Comparison of ENCODE assay signal across 7 mouse cellular contexts in the genomic region with DNA sequence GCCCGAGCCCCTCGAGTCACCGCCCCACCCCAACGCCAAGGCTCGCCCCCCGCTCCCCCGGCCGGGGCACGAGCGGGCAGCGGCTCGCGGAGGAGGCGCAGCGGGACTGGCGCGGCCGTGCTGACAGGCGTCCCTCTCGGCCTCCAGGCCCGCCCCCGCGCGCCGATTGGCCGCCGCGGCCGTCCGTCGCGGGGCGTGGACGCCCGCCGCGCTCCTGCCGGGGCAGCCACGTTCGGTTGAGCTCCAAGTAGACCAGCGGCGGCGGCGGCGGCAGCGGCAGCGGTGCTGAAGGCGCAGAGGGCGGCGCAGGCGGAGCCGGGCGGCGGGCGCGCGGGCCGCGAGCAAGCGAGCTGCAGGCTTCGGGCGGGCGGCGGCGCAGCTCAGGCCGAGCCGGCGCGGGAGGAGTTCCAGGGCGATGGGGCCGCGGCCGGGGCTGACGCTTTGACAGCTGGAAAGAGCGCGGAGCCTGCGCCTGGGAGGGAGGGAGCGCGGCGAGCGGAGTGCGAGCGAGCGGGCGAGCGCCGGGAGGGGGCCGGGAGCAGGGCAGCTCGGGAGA. TPM values are rescaled to one million over a fixed set of nuclear protein-coding genes. Genes with fewer than 3 reads are reported as not detected.
DNase-seq lines count a peak whose midpoint lies in the region; ATAC-seq and TF ChIP-seq lines count a peak whose summit lies in the region.

No protein-coding gene starts in this region.

- no peaks in the 10 kb centered on the region for H3K9me3 ChIP-seq in embryonic facial prominence, embryonic 12.5 days
- H3K9me3 ChIP-seq in limb, embryonic 13.5 days = no peaks in the 10 kb centered on the region
- no peaks in the 10 kb centered on the region for H3K9me3 ChIP-seq in midbrain, embryonic 16.5 days (replicated peaks; ENCODE audit: control insufficient read depth, low read length, poor library complexity, severe bottlenecking)

- H3K4me1 ChIP-seq in embryonic facial prominence, embryonic 12.5 days = peaks cover 60% of the 10 kb centered on the region
- H3K4me1 ChIP-seq in heart, adult 2 months (ENCODE audit: control insufficient read depth, insufficient read depth, low read length) = peaks cover 13% of the 10 kb centered on the region
- peaks cover 68% of the 10 kb centered on the region for H3K4me1 ChIP-seq in limb, embryonic 13.5 days
- H3K4me1 ChIP-seq in midbrain, embryonic 16.5 days (ENCODE audit: control insufficient read depth, insufficient read depth, low read length) = peaks cover 49% of the 10 kb centered on the region
- H3K4me1 ChIP-seq in spleen, adult 2 months (ENCODE audit: control insufficient read depth, insufficient read depth, insufficient read length) = peaks cover 28% of the 10 kb centered on the region

- TF ChIP-seq POLR2A in heart, adult 2 months (IDR thresholded peaks at IDR 0.05; ENCODE audit: insufficient read depth, low read depth, low read length) = peak; percentile 55; the same call in 1 of the 2 replicates
- peak; percentile 33; the same call in 1 of the 2 replicates for TF ChIP-seq POLR2A in spleen, adult 2 months (IDR thresholded peaks at IDR 0.05; ENCODE audit: low read depth, low read length)

- ATAC-seq in embryonic facial prominence, embryonic 12.5 days (ENCODE audit: insufficient number of reproducible peaks, insufficient read depth, low FRiP score, low TSS enrichment) = peak; percentile 78
- ATAC-seq in limb, embryonic 13.5 days (ENCODE audit: low FRiP score, low read depth) = peak; percentile 82
- peak; percentile 91 for ATAC-seq in midbrain, embryonic 16.5 days

- intact Hi-C loops in heart, adult 2 months (cut with DNase I) = loop anchor here (1.0 to 5.0 kb wide), 4 partner anchors 77 to 266 kb away; partner anchors contain the start of genes Cyb5rl, Mrpl37, Tceanc2 and Tmem59

- peak overlapping the region; percentile 100 for H3K27ac ChIP-seq in embryonic facial prominence, embryonic 12.5 days
- H3K27ac ChIP-seq in heart, adult 2 months = peak overlapping the region; percentile 89
- peak overlapping the region; percentile 99 for H3K27ac ChIP-seq in limb, embryonic 13.5 days
- H3K27ac ChIP-seq in midbrain, embryonic 16.5 days (ENCODE audit: low read length) = peak overlapping the region; percentile 100
- H3K27ac ChIP-seq in spleen, adult 2 months (ENCODE audit: insufficient read depth, low read length) = peak overlapping the region; percentile 80

- H3K4me3 ChIP-seq in embryonic facial prominence, embryonic 12.5 days = peak overlapping the region; percentile 100
- H3K4me3 ChIP-seq in heart, adult 2 months = peak overlapping the region; percentile 90
- H3K4me3 ChIP-seq in limb, embryonic 13.5 days = peak overlapping the region; percentile 95
- peak overlapping the region; percentile 100 for H3K4me3 ChIP-seq in midbrain, embryonic 16.5 days (ENCODE audit: low read depth, low read length)
- peak overlapping the region; percentile 81 for H3K4me3 ChIP-seq in spleen, adult 2 months (ENCODE audit: extremely low read depth, insufficient read depth, insufficient read length)

- peak overlapping the region; percentile 100 for H3K9ac ChIP-seq in embryonic facial prominence, embryonic 12.5 days
- peak overlapping the region; percentile 98 for H3K9ac ChIP-seq in heart, adult 2 months (ENCODE audit: low read depth, low read length)
- H3K9ac ChIP-seq in limb, embryonic 13.5 days = peak overlapping the region; percentile 99
- peak overlapping the region; percentile 98 for H3K9ac ChIP-seq in midbrain, embryonic 16.5 days (ENCODE audit: low read depth, low read length)

- H3K4me2 ChIP-seq in embryonic facial prominence, embryonic 12.5 days (replicated peaks) = peak overlapping the region; percentile 95
- H3K4me2 ChIP-seq in limb, embryonic 13.5 days (replicated peaks) = peak overlapping the region; percentile 95
- peak overlapping the region; percentile 91 for H3K4me2 ChIP-seq in midbrain, embryonic 16.5 days (ENCODE audit: low read length)

- peaks cover 29% of the 10 kb centered on the region for H3K36me3 ChIP-seq in embryonic facial prominence, embryonic 12.5 days
- peaks cover 11% of the 10 kb centered on the region for H3K36me3 ChIP-seq in heart, adult 2 months (ENCODE audit: control insufficient read depth, insufficient read depth, low read length)
- peaks cover 34% of the 10 kb centered on the region for H3K36me3 ChIP-seq in limb, embryonic 13.5 days
- H3K36me3 ChIP-seq in midbrain, embryonic 16.5 days (ENCODE audit: control insufficient read depth, insufficient read depth, low read length) = peaks cover 4% of the 10 kb centered on the region; the same call in 1 of the 2 replicates
- peaks cover 3% of the 10 kb centered on the region; the same call in 1 of the 2 replicates for H3K36me3 ChIP-seq in spleen, adult 2 months (ENCODE audit: control insufficient read depth, insufficient read depth, low read length)

- WGBS in embryonic facial prominence, embryonic 12.5 days = under 1% methylated on average over 82 of the region's 89 CpGs
- under 1% methylated on average over 71 of the region's 89 CpGs for WGBS in heart, adult 2 months
- under 1% methylated on average over 66 of the region's 89 CpGs for WGBS in limb, embryonic 13.5 days
- under 1% methylated on average over 79 of the region's 89 CpGs for WGBS in midbrain, embryonic 16.5 days
- WGBS in spleen, adult 2 months = 6% methylated on average over 76 of the region's 89 CpGs

- peaks cover 2% of the 10 kb centered on the region; the same call in 1 of the 2 replicates for H3K79me2 ChIP-seq in heart, adult 2 months (replicated peaks; ENCODE audit: control insufficient read depth, insufficient read depth, low read length)

- TF ChIP-seq EP300 in heart, adult 2 months (IDR thresholded peaks at IDR 0.05; ENCODE audit: insufficient read depth, low read depth, low read length) = no peak

- no peaks in the 10 kb centered on the region for H3K27me3 ChIP-seq in embryonic facial prominence, embryonic 12.5 days
- H3K27me3 ChIP-seq in heart, adult 2 months (ENCODE audit: control insufficient read depth, insufficient read depth, low read length) = no peaks in the 10 kb centered on the region
- H3K27me3 ChIP-seq in limb, embryonic 13.5 days = no peaks in the 10 kb centered on the region
- no peaks in the 10 kb centered on the region for H3K27me3 ChIP-seq in midbrain, embryonic 16.5 days (ENCODE audit: control insufficient read depth, insufficient read depth, low read depth, low read length)
- peaks cover 4% of the 10 kb centered on the region for H3K27me3 ChIP-seq in spleen, adult 2 months (ENCODE audit: control insufficient read depth, insufficient read depth, low read length)

- peak; percentile 95 for DNase-seq in adrenal gland, postnatal 25 days
- DNase-seq in heart, adult 2 months = peak; percentile 98 to 99
- peak; percentile 93 to 94 for DNase-seq in kidney, adult 8-10 months
- DNase-seq in spleen, adult 2 months (ENCODE audit: low read depth in 1 of 2, low spot score in 2 of 2) = peak; percentile 64 to 93

- no peak for TF ChIP-seq CTCF in heart, adult 2 months (IDR thresholded peaks at IDR 0.05)
- TF ChIP-seq CTCF in spleen, adult 2 months (IDR thresholded peaks at IDR 0.05; ENCODE audit: extremely low read depth, insufficient read depth, insufficient read length, insufficient replicate concordance) = no peak

RNA-seq across cellular contexts. Expression of gene Ssbp3, which starts 0.8 kb away (rescaled TPM):
- 70.8 and 82.6 TPM in 2 replicates for total RNA-seq in adrenal gland, postnatal 25 days (2021)
- polyA plus RNA-seq in embryonic facial prominence, embryonic 12.5 days (2016; fragmentation: Nextera tagmentation; extraction: Ambion mirVana) = 275 and 279 TPM in 2 replicates
- 10 to 100 TPM; 37.3 to 39.0 TPM for total RNA-seq in heart, adult 2 months (2021)
- 26.1 and 26.6 TPM in 2 replicates for polyA plus RNA-seq in heart, adult 2 months (2012; rRNA removed)
- polyA plus RNA-seq in limb, embryonic 13.5 days (2015; fragmentation: Nextera tagmentation; extraction: Ambion mirVana) = 171 and 173 TPM in 2 replicates
- 129 and 164 TPM in 2 replicates for polyA plus RNA-seq in midbrain, embryonic 16.5 days (2015; fragmentation: Nextera tagmentation; extraction: Ambion mirVana)
- polyA plus RNA-seq in spleen, adult 2 months (2012; rRNA removed) = 27.8 and 33.8 TPM in 2 replicates

Comparison
In these comparisons a context has a peak if more than half of its experiments do, and no peak if none do; other contexts are left out.
1. Peak in every context shown above with its lines: DNase-seq, ATAC-seq, H3K4me3 ChIP-seq and H3K27ac ChIP-seq.